Mouse (Mus musculus) kidney, adult 2 months (tissue): ENCODE measurements at regions not wholly inside any gene's neighbourhood (a gene's known extent, or its start where the extent isn't known, plus 50 kb on each side); places are given as distances from the start of the nearest gene placed in this dataset.
"Not testable (repeated sequence)": the region's sequence is repeated elsewhere in the genome, so short reads cannot be mapped to it uniquely, and the experiment has no call there.

Experiments used
- DNase-seq: peaks from one replicate; pipeline ENCODE4 v3.0.0; 2021
- H3K27ac ChIP-seq: fragments of 200-500 bp; 2 replicates; pipeline ENCODE4 v1.5.1; 2012; ENCODE audit warnings: low read depth, low read length, control low read depth, inconsistent platforms; ENCODE audit not compliant: insufficient read depth
- H3K27me3 ChIP-seq: fragments of 200-500 bp; replicated peaks from 2 replicates; pipeline ENCODE4 v1.6.1; 2012; ENCODE audit warnings: mild to moderate bottlenecking, moderate library complexity, low read length, inconsistent platforms; ENCODE audit not compliant: control insufficient read depth, insufficient read depth
- H3K36me3 ChIP-seq: fragments of 200-500 bp; 2 replicates; pipeline ENCODE4 v1.6.1; 2012; ENCODE audit warnings: mild to moderate bottlenecking, moderate library complexity, low read length, inconsistent platforms; ENCODE audit not compliant: control insufficient read depth, insufficient read depth
- H3K4me1 ChIP-seq: fragments of 200-500 bp; 2 replicates; pipeline ENCODE4 v1.6.1; 2011; ENCODE audit warnings: low read length; ENCODE audit not compliant: control insufficient read depth, insufficient read depth
- H3K4me3 ChIP-seq: fragments of 200-500 bp; 2 replicates; pipeline ENCODE4 v1.5.1; 2011; ENCODE audit warnings: mild to moderate bottlenecking, low read depth, low read length, control low read depth; ENCODE audit not compliant: insufficient read depth
- CTCF ChIP-seq: fragments of 200-500 bp; conservative IDR thresholded peaks from 2 replicates; pipeline ENCODE4 v1.5.1; 2011; ENCODE audit warnings: low read depth, mild to moderate bottlenecking, control low read depth, low read length, moderate library complexity, mixed read lengths; ENCODE audit not compliant: insufficient read depth, insufficient read length
- POLR2A ChIP-seq: fragments of 200-500 bp; IDR thresholded peaks from one replicate; pipeline ENCODE4 v1.6.1; 2011; ENCODE audit warnings: low read depth, low read length, control low read depth
- WGBS: fragments of 180-500 bp; shearing (Covaris S2); methylation state at CpG from one replicate; pipeline ENCODE4 v1.1.7; 2018; 5-methylcytosine and 5-hydroxymethylcytosine counted together

GRCm38 (mm10) chr6:140852420-140852819 is 123.3 kb downstream of the Gm11077 start:
- TF ChIP-seq POLR2A, result no peak
- no peak for TF ChIP-seq CTCF
- H3K27me3 ChIP-seq, result no peaks in the 10 kb centered on the region; the same call in 1 of the 2 replicates
- H3K4me3 ChIP-seq, result no peak overlapping the region
- peaks cover 2% of the 10 kb centered on the region; the same call in 1 of the 2 replicates for H3K4me1 ChIP-seq
- H3K27ac ChIP-seq, result no peak overlapping the region
- H3K36me3 ChIP-seq, result no peaks in the 10 kb centered on the region
- DNase-seq, result no peak
- 75% methylated on average over 5 of the region's 5 CpGs for WGBS

GRCm38 (mm10) chr6:140853508-140853907 is 124.4 kb downstream of the Gm11077 start:
- peak; percentile 56 for DNase-seq
- Histone ChIP-seq H3K36me3 (no peaks in the 10 kb centered on the region), H3K4me3 (no peak overlapping the region), H3K27me3 (no peaks in the 10 kb centered on the region; the same call in 1 of the 2 replicates), H3K4me1 (peaks cover 2% of the 10 kb centered on the region; the same call in 1 of the 2 replicates), H3K27ac (no peak overlapping the region)
- WGBS, result 53% methylated on average over 5 of the region's 5 CpGs
- peak; percentile 56 for TF ChIP-seq CTCF
- TF ChIP-seq POLR2A, result no peak

GRCm38 (mm10) chr6:140854691-140855090 is 125.6 kb downstream of the Gm11077 start:
- Histone ChIP-seq H3K27ac (no peak overlapping the region), H3K4me1 (peaks cover 2% of the 10 kb centered on the region; the same call in 1 of the 2 replicates), H3K4me3 (no peak overlapping the region), H3K36me3 (no peaks in the 10 kb centered on the region), H3K27me3 (no peaks in the 10 kb centered on the region; the same call in 1 of the 2 replicates)
- WGBS, result 83% methylated on average over 6 of the region's 6 CpGs
- TF ChIP-seq POLR2A, result no peak
- TF ChIP-seq CTCF, result no peak
- DNase-seq, result peak; percentile 10

GRCm38 (mm10) chr6:140856468-140857117 is 127.5 kb downstream of the Gm11077 start:
- no peaks in the 10 kb centered on the region; the same call in 1 of the 2 replicates for H3K27me3 ChIP-seq
- no peaks in the 10 kb centered on the region for H3K36me3 ChIP-seq
- peaks cover 2% of the 10 kb centered on the region; the same call in 1 of the 2 replicates for H3K4me1 ChIP-seq
- WGBS, result 8% methylated on average over 14 of the region's 14 CpGs
- no peak overlapping the region for H3K4me3 ChIP-seq
- TF ChIP-seq CTCF, result no peak
- TF ChIP-seq POLR2A, result no peak
- no peak overlapping the region for H3K27ac ChIP-seq
- peak; percentile 7 for DNase-seq

- H3K4me1 ChIP-seq, result peaks cover 2% of the 10 kb centered on the region; the same call in 1 of the 2 replicates
- 15% methylated on average over 18 of the region's 18 CpGs for WGBS
- no peak for DNase-seq
Measured at GRCm38 (mm10) chr6:140857118-140857746, 128.1 kb downstream of the Gm11077 start.

GRCm38 (mm10) chr6:140869523-140869922 is 140.4 kb downstream of the Gm11077 start:
- 96% methylated on average over 11 of the region's 16 CpGs for WGBS
- H3K4me3 ChIP-seq, H3K4me1 ChIP-seq, DNase-seq, H3K27ac ChIP-seq, H3K36me3 ChIP-seq, H3K27me3 ChIP-seq: not testable (repeated sequence)

More at GRCm38 (mm10) chr6:140857118-140857746, 128.1 kb downstream of the Gm11077 start:
- TF ChIP-seq CTCF, result no peak
- TF ChIP-seq POLR2A, result no peak
- Histone ChIP-seq H3K4me3 (no peak overlapping the region), H3K36me3 (no peaks in the 10 kb centered on the region), H3K27ac (no peak overlapping the region), H3K27me3 (no peaks in the 10 kb centered on the region; the same call in 1 of the 2 replicates)

GRCm38 (mm10) chr6:140874831-140875230 is 145.7 kb downstream of the Gm11077 start:
- H3K4me3 ChIP-seq, result no peak overlapping the region
- DNase-seq, result no peak
- 61% methylated on average over 3 of the region's 3 CpGs for WGBS
- H3K36me3 ChIP-seq, result no peaks in the 10 kb centered on the region
- no peaks in the 10 kb centered on the region for H3K4me1 ChIP-seq
- no peak overlapping the region for H3K27ac ChIP-seq
- no peaks in the 10 kb centered on the region for H3K27me3 ChIP-seq
- TF ChIP-seq CTCF (no peak), POLR2A (no peak)
